Mouse (Mus musculus): ENCODE measurements around the gene Etfrf1. TPM values are rescaled to one million over a fixed set of nuclear protein-coding genes. Genes with fewer than 3 reads are reported as not detected.

Etfrf1 gene
- polyA plus RNA-seq, 2 experiments from 2014 or later: 16.3 to 26.0 TPM

DNA sequence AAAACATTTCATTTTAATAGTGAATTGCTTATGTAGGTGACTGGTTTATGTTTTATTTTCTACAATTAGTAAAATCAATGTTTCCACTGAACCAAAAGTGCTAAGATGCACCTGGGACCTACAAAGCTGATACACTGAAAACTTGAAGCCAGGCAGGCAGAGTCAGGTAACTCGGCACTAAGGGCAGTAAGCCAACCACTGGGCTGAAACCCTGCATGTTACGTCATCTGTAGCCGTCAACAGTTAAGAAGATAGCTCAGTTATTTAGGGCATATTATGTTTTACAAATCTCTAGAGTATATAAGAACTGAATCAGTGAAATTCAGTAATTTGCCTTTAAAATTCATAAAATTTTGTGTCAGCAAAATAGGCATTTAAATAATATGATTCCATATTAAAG, 15.4 kb downstream of the Etfrf1 start:
- no peak for ATAC-seq

DNA sequence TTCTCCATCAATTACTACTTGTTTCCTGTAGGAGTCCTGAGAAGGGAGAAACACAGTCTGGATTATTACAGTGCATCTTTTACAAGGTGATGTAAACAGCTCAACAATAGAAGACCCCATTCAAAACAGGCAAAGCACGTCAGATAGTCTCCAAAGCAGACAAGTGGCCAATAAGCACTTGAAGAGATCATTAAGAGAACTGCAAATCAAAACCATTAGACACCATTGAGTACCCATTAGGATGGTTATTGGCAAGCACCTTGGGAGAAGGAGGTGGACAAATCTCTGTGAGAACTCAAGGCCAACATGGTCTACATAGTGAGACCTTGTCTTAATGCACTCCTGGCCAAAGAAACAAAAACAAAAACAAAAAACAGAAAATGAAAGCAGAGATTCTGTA, 23.5 kb downstream of the Etfrf1 start:
- ATAC-seq: no peak

DNA sequence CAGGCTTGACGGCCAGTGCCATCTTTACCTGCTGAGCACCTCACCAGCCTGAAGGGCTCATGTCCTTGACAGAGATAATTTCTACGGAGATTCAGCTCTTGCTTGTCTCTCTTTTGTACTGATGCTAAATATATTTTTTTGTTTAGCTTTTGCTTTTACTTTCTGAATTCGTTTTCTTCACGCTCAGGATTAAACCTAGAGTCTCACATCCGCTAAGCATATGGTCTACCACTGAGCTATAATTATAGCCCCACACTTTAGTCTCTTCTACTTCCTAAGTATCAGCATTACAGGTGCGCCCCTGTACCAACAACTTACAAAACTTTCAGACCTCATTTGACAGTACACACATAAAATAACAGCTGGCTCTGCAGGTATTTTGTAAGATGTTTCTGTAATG, 24.4 kb downstream of the Etfrf1 start:
- peak; percentile 39 for ATAC-seq

DNA sequence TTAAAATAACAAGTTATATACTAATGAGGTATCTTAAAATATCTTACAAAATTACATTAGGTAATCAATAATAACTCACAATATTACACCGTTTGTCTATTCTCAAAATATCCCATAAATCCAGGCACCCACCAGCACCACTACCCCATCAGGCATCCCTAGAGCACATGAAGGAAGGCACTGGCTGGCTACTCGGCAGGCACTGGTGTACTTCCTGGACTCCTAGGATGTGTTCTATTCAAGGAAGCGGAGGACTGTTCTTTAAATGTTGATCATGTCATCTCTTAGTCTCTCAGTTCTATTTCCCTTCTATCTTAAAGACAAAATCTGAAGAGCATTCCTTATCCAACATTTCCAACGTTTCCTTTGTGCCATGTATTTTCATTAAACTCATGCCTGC, 26.2 kb downstream of the Etfrf1 start:
- no peak for ATAC-seq

DNA sequence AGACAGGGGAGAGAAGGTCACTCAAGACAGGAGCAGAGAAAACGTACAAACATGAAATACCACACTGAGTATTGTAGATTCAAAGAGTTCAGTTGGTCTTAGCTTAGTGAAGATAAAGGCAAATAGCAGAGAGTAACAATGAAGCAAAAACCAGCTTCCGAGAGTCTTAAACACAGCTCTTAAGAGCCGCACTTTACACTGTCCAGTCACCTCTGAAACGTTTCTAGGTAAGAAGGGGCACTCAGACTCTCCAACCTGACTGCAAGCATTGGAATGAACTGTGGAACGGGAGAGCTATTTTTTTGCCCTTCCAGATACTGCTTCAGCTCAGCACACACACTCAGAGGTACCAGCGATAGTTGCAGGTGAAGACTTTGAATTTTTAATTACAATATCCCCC, 29.4 kb downstream of the Etfrf1 start:
- ATAC-seq: no peak

DNA sequence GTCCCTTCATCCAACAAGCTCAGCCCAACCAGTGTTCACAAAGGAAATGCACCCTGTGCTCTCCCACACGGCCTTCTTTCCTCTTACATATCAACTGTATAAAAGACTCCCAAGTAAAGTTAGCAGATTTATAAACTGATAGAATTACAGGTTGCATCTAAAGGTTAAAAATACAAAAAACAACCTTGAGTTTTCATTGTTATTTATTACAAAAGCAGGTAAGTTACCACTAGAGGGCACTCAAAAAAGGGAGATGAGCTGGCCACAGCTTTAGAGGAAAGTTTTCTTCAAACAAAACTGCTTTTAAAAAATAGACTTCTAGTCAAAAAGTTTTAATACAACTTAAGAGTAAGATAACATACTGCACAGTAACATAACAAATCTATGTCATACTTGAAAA, 31.6 kb downstream of the Etfrf1 start:
- ATAC-seq: peak; percentile 29

DNA sequence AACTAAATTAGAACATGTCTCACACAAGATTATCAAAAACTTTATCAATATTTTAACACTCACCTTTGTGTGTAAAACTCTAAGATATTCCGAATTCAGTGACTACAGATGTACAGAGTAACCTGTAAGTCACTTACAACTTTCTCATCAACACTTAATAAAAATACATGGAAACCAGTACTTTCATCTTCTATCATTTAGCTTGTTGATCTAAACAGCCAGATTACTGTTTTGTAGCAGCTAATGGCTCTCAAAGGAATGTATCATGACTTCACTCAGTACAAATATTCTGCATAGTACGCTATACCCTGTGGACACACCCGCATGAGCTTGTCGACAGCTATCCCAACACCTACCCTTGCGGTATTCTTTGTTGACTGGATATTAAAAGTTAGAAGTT, 35.9 kb downstream of the Etfrf1 start:
- no peak for ATAC-seq

DNA sequence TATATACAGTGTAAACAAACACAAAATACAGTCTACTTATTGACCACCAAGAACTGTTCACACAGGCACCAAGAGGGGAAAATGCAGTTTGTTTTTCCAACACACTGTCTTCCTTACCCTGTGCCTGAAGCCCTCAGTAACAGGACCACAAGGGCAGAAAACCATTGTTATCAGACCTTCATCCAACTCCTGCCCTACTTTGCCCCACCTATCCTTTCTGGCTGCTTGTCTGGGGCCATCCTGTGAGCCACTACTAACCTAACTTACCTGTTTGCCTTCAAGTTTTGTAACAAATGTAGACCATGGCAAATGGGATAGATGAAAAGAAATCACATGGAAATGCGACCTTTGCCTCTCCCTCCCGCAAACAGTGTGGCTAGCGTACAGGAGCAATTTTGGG, 37.0 kb downstream of the Etfrf1 start:
- ATAC-seq: no peak

DNA sequence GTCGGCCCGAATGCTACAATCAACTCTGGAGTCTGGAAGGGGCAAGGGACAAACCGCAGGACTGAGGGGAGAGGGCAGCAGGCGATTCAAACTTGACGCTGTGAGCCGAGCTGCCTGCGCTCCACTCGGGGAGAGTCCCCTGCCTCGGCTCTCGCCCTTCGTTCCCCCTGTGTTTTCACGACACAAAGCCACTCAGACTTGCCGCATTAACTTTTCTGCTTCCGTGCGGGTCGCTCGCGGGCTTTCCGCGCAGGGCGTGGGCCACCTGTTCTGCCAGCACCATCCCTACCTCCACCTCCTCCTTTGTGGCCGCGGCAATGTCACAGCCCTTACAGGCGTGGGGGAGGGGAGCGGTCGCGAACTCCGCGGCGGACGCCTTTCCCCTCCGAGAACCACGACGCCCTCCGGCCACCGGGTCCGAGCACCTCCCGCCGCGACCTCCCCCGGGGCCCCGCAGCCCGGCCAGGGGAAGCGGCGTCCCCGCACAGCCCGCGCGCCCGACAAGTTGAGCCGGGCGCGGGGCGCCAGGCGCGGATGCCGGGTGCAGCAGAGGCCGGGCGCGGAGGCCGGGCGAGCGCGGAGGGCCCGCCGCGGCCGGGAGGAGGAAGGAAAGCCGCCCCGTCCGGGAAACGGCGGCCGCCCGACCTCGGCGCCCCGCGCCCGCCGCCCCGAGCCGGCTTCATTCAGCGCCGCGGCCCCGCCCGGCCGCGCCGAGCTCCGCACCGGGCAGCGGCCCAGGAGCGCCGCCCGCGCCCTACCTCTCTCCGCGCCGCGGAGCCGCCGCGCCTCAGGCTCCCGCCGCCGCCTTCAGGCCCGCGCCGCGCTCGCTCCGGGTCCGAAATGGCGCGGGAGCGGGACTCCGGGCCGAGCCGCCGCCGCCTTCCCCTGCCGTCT, 38.6 kb downstream of the Etfrf1 start:
- peak; percentile 70 for ATAC-seq

DNA sequence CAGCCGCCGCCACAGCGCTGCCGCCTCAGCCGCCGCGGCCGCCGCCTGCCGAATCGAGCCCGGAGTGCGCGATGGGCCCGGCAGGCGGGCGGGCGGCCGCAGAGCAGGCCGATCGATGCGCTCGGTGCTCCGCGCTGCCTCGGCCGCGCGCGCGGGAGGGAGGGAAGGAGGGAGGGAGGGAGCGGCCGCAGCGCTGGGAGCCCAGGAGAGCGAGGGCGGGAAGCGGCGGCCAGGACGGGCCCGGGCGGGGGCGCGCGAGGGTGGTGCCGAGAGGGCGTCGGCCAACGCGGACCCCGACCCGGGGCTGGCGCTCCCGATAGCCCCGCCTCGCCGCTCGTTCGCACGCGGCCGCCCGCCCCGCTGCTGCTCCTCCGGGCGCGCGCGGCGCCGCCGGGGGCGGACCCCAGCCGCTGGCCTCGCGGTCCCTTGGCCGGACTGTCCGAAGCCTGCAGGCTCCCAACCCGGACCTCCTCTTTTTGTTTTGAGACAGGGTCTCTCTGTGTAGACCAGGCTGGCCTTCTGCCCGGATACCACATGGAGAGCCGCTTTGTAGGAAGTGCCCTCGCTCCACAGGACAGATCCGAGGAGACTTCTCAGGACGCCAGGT, 39.4 kb downstream of the Etfrf1 start, which contains the start of gene Kras:
TSS of gene Kras (minus strand) at position 55 of the 607 bp plus-strand sequence.
- ATAC-seq: peak; percentile 65

DNA sequence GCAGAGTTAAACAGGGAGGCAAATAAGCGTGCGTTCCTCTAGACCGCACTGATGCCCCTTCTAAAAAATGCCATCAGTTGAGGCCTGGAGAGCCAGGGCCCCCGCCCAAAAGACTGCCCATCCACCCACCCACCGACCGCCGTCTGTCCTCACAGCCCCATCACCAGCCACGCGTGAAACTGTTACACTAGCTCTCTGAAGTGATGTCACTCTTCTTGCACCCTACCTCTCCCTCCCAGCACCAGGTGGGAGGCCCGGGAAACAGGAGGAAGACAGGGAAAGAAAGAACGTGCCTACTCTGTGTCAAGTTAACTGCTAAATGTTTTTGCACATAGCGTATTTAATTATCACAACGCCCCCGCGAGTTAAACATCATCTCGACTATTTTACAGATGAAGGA, 39.9 kb downstream of the Etfrf1 start:
- ATAC-seq: no peak

DNA sequence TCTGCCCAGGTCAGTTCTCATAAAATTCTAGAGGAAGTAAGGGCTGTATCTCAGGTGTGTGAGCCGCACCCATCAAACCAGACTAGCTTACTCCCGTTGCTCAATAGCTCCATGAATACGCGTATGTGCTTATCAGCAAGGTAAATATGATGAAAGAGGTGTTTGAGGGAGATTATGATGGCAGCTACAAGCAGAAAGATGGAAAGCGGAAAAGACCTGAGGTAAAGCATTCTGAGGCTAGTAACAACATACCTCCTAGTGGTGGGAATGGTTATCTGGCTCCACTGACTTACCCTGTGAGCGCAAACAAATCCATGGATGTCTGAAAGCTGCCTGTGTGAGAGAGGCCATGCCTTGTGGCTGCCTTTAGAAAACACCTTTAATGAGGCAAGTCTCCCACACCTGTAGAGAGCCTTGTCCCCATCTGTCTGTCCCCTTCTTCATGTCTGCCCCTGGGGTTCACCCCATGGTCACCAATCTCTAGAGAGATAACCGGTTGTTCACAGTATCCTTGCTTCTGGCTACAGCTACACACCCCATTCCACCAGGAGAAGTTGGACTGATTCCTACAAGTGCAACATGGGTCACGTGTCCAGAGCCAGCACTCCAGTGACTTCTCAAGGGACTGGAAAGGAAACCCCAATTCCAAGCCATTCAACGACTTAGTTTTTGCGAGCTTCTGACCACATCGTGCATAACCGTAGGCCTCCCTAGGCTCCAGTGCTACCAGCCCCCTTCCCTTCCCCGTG, 45.2 kb downstream of the Etfrf1 start:
- ATAC-seq: no peak

DNA sequence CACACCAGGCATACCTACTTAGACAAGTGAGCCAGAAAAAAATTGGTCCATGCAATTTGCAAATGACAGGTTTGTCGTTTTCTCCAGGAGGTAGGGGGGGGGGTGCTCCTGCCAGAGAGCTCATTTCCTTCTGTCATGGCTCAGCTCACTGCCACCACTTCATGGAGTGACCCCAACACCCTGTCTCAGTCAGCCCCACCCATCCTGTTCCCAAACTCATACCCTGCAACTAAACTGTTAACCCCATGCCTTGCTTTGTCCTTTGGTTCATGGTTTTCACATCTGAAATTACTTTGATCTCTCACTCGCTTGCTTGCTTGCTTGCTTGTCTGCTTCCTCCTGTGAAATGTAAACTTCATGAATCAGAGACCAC, 45.8 kb downstream of the Etfrf1 start:
- ATAC-seq: no peak

DNA sequence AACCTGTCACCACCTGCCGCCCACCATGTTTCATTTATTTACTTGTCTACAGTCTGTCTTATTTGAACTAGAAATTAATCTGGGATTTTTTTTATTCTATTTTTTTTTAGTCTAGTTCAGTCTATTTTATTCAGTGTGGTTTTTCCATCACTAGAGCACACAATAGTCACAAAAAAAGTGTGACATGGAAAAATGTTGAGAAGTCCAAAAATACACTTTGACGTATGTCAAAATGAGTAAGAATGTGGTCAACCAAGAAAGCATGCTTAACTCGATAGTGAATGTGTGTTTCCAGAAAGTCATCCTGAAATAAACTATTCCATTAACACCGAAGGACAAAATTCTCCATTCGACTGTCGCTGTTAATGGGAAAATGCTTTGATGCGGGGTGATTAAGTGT, 51.4 kb downstream of the Etfrf1 start:
- no peak for ATAC-seq

Other genes with a start within 250 kb of the Etfrf1 start
- gene Bcat1, start 134.9 kb upstream of the Etfrf1 start, polyA plus RNA-seq (2017; shearing (Covaris generic)): 10 to 100 TPM; 13.0 to 15.1 TPM
- 100 to 1,000 TPM; 110 to 124 TPM for gene Lrmp, start 95.5 kb upstream of the Etfrf1 start, polyA plus RNA-seq (2017; shearing (Covaris generic))
- gene Casc1, start 129 bp upstream of the Etfrf1 start, polyA plus RNA-seq (2017; shearing (Covaris generic)): under 1 TPM; 0.19 to 0.57 TPM
- gene Kras, start 39.1 kb downstream of the Etfrf1 start, polyA plus RNA-seq (2017; shearing (Covaris generic)): 10 to 100 TPM; 23.8 to 42.3 TPM

All from activated CD4-positive, CD25-positive, alpha-beta regulatory T cell, adult 4 months (primary cell).